Mouse (Mus musculus) heart, postnatal 4 days (tissue): ENCODE measurements around the gene Rtn1. TPM values are rescaled to one million over a fixed set of nuclear protein-coding genes. Genes with fewer than 3 reads are reported as not detected.

Source experiments
- DNase-seq: peaks from one replicate; pipeline ENCODE4 v3.0.0; 2021
- total RNA-seq, 2 experiments: library from RNA; stranded (reverse); gene quantifications; 2 replicates each; pipeline ENCODE4 v1.2.3; 2021

Rtn1 gene
- total RNA-seq: 1 to 10 TPM; 7.3 to 9.7 TPM

- DNase-seq: no peak
Measured at GRCm38 (mm10) chr12:72408954-72409353, at the start of gene Rtn1. Gene Rtn1 (minus strand): TSS chr12:72409054.

GRCm38 (mm10) chr12:72453941-72454340 is 45.1 kb upstream of the Rtn1 start:
- no peak for DNase-seq

DNA sequence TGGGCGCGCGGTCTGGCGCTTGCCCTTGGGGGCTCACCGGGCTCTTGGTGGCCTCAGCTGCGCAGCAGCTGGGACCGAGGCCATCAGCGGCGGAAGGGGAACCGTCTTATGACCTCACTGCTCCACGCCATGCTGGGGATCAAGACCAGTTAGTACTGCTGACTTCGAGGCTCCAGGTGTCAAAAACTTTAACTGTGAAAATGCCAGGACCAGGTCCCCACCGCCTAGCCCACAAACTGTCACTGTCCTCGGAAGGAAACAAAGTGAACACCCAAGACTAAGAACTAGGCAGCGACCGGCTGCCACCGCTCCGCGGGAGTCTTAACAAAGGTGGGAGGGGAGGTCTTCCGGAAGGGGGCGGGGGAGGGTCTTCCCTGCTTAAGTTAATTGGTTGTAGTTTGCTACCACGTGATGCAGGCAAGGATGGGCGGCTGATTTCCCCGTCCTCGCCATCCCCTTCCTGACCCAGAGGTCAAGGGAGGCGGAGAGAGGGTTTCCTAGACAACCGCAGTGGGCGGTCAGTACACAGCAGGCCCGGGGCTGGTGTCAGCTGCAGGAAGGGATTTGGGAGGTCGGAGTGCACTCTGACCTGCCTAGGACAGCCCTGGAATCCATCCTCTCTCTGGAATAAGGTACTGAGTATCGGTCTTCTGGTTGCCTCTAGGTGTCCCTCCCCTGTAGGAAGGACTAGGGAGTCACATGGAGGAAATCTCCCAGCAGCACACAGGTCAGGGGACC is 33.2 kb upstream of the Rtn1 start, which contains the start of gene Lrrc9:
TSS of gene Lrrc9 (plus strand) at position 28 of the 738 bp plus-strand sequence.
- DNase-seq: peak; percentile 70

- DNase-seq: no peak
Measured at GRCm38 (mm10) chr12:72438961-72439480, 30.2 kb upstream of the Rtn1 start.

DNA sequence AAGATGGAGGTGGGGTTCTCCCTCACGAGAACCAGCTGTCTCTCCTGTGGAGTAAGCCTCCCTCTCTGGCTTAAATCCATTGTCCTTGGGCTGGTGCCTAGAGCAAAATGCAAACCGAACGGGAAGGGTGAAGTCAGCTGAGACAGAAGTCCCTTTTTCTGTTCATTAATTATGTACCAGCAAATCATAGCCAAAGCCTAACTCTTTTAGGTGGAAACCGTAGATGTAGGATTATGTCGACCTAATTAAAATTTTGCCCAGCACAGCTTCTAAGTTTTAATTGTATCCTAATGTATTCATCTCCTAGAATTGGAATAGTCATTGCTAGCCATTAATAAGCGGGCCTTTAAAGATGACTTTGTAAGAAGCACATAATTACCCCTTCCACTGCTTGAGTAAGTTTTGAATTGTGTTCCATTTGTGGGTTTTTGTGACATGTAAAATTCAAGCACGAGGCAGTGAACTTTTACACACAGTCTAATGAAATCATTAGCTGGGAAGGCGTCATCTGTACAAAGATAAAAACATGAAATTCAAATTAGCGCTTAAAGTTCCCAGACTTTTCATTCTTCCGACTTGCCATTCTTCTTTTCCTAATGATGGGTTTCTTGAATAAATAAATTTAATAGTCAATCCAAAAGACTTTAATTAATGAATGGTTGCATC is 29.0 kb upstream of the Rtn1 start:
- no peak for DNase-seq

- DNase-seq: peak; percentile 41
Measured at GRCm38 (mm10) chr12:72433241-72433865, 24.5 kb upstream of the Rtn1 start.

DNA sequence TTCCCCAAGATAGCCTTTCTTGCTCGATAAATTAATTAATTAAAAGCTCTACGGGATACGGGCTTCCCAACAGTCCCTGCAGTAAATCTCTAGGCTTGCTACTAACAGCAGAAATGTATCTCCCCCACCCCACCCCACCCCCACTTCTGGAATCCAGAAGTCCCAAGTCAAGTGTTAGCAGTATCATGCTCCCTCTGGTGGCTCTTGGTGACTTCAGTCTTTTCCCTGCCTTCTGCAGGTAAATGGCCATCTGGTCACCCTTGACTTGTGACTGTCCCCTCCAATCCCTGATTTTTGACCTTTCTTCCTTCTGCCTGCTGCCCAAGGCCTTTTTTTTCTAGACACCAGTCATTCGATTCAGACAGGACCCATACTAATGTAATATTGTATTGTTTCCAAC is 23.4 kb upstream of the Rtn1 start:
- DNase-seq: no peak

DNA sequence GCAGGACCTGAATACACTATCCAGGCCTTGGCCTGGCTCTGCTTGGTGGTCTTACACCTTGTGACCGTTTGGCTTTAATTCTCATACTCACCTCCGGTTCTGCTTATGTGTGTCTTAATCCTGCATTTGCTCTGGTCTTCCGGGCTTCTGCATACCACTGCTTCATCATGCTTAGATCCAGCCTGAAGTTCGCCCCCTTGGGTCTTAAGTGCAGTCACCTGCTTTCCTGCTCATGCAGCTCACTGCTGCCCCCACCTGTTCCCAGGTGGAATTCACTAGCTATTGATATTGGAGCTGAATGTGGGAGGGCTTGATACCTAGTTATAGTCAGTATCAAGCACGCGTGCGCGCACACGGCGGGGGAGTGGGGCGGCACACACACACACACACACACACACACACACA is 18.9 kb upstream of the Rtn1 start:
- peak; percentile 79 for DNase-seq

- DNase-seq: peak; percentile 34
Measured at GRCm38 (mm10) chr12:72422681-72423080, 13.8 kb upstream of the Rtn1 start.

- DNase-seq: no peak
Measured at GRCm38 (mm10) chr12:72417762-72418161, 8.9 kb upstream of the Rtn1 start.

DNA sequence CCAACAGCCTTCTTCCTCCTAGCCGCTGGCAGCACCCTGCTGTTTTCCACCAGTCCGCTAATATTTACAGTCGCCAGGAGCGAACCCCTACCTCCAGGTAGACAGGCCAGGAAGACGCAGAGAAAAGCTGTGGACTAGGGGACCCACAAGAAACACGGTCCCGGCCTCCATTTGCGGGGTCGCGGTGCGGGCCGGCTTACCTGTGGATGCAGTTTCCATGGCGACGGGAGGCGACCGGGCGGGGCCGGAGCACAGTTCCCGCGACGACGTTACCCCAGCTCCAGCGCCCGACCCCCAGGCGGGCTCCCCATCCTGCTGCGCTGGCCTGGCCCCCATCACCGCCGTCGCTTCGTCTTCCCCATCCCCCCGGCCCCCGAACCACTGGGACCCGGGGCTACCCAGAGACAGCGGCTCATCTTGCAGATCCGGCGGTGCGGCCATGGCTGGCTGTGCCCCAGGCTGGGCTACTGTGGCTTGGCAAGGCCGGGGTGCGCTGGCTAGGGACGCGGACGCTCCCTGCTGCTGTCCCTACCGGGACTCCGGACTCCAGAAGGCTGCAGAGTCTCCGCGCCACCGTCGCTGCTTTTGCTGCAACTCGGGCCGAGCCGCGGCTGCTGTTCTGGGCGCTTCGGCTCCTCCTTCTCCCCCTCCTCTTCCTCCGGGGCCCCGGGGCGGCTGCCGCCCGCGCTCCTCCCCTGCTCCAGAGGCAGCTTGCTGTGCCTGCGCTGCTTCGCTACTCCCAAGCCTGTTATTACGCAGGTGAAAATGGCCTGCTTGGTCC is 553 bp downstream of the Rtn1 start:
- DNase-seq: peak; percentile 63

DNA sequence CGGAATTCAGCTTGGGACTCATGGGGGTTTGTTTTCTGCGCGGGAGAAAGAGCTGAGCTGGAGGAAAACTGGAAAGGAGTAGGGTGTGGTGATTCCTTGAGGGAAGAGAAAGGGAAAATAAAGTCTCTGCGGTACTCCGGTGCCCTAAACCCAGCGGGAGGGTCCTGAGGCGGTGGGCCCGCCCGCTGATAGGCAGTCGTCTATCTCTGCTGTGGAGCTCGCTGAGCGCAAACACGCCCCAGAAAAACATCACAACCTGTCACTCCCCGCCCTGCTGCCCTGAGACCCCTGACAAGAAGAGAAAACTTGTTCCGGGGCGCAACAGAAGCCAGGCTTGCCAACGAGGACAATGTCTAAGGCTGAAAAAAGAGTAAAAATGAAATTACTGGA is 1.1 kb downstream of the Rtn1 start:
- no peak for DNase-seq

GRCm38 (mm10) chr12:72407146-72407545 is 1.7 kb downstream of the Rtn1 start:
- DNase-seq: no peak

DNA sequence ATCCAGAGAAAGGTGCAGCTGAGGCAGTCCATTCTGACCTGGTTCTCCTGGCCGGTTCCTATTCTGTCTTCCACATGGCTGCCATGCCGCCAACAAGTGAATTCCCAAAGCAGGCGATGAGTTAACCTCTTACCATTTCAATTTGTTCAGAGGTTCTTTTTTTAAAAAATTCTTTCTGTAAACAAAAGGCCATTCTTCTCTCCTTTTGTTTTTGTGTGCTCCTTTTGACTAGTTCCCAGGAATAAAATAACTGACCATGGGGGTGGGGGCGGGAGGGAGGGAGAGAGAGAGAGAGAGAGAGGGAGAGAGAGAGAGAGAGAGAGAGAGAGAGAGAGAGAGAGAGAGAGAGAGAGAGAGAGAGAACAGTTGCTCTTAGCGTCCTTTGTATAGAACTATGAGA is 3.8 kb downstream of the Rtn1 start:
- no peak for DNase-seq

DNA sequence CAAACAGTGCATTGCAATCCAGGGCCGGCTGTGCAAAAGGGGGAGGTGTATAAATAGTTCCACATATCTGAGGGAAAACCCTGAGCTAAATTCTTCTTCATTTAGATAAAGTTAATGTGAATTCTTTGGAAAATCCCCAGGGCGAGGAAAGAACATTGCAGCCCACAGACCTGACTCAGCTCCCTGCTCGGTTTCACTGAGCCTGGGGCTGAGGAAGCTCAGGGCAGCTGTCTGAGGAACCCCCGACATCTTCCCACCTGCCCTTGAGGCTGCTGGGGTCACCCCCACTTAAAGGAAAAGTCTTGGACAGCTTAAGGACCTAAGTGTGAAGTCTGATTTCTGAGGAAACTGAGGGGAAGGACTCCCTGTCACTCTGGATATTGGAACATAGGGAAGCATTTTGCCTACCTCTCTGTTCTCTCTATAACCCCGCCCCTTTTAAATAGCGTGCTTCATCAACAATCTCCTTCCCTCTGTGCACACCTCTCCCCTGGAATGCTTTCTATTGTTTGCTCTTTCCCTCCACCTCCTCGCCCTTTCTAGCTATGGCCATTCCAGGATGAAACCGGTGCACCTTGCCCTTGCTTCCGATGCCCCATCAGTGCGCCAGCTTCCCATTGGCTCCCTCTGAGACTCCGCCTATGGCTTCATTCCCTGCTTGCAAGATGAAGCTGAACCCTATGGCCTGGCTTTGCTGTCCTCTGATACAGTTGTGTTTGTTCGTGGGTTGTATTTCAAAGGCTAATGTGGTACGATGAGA is 15.6 kb downstream of the Rtn1 start:
- no peak for DNase-seq

- no peak for DNase-seq
Measured at GRCm38 (mm10) chr12:72390346-72390745, 18.5 kb downstream of the Rtn1 start.

GRCm38 (mm10) chr12:72389377-72390103 is 19.3 kb downstream of the Rtn1 start:
- no peak for DNase-seq

GRCm38 (mm10) chr12:72388835-72389234 is 20.0 kb downstream of the Rtn1 start:
- DNase-seq: no peak

- DNase-seq: no peak
Measured at GRCm38 (mm10) chr12:72388135-72388534, 20.7 kb downstream of the Rtn1 start.

GRCm38 (mm10) chr12:72376309-72376708 is 32.5 kb downstream of the Rtn1 start:
- no peak for DNase-seq

- peak; percentile 10 for DNase-seq
Measured at GRCm38 (mm10) chr12:72374823-72375225, 34.0 kb downstream of the Rtn1 start.
